Mouse (Mus musculus) limb, embryonic 14.5 days (tissue): ENCODE results near the gene Bach2. TPM values are rescaled to one million over a fixed set of nuclear protein-coding genes. Genes with fewer than 3 reads are reported as not detected.

ENCODE experiments used
- ATAC-seq: fragments of 200-750 bp; cut with Nextera tagmentation; 2 replicates; pipeline ENCODE4 v1.8.0; 2017; ENCODE audit warnings: low read depth, moderate number of reproducible peaks, moderate TSS enrichment; ENCODE audit not compliant: low FRiP score
- DNase-seq: peaks from one replicate; pipeline ENCODE4 v3.0.0-alpha.2; 2015; ENCODE audit warnings: low spot score
- H3K27ac ChIP-seq: fragments of 300-500 bp; sonication (generic); replicated peaks from 2 replicates; pipeline ENCODE4 v1.5.1; 2014; ENCODE audit warnings: low read depth, mild to moderate bottlenecking, low read length, moderate library complexity, mixed read lengths
- H3K27me3 ChIP-seq: fragments of 300-500 bp; sonication (generic); 2 replicates; pipeline ENCODE4 v1.6.1; 2014; ENCODE audit warnings: low read length, mixed read lengths; ENCODE audit not compliant: control insufficient read depth, insufficient read depth
- H3K36me3 ChIP-seq: fragments of 300-500 bp; sonication (generic); 2 replicates; pipeline ENCODE4 v1.6.1; 2014; ENCODE audit warnings: mild to moderate bottlenecking, low read length, moderate library complexity, mixed read lengths; ENCODE audit not compliant: control insufficient read depth, insufficient read depth
- H3K4me1 ChIP-seq: fragments of 300-500 bp; sonication (generic); 2 replicates; pipeline ENCODE4 v1.6.1; 2014; ENCODE audit warnings: antibody characterized with exemption, low read length, mixed read lengths; ENCODE audit not compliant: control insufficient read depth, insufficient read depth
- H3K4me2 ChIP-seq: fragments of 300-500 bp; sonication (generic); replicated peaks from 2 replicates; pipeline ENCODE4 v1.6.1; 2014; ENCODE audit warnings: low read depth, mild to moderate bottlenecking, low read length, moderate library complexity; ENCODE audit not compliant: severe bottlenecking
- H3K4me3 ChIP-seq: fragments of 300-500 bp; sonication (generic); replicated peaks from 2 replicates; pipeline ENCODE4 v1.5.1; 2014; ENCODE audit warnings: low read length
- H3K9ac ChIP-seq: fragments of 300-500 bp; sonication (generic); 2 replicates; pipeline ENCODE4 v1.6.1; 2014; ENCODE audit warnings: mild to moderate bottlenecking, low read depth, low read length, moderate library complexity; ENCODE audit not compliant: severe bottlenecking
- H3K9me3 ChIP-seq: fragments of 300-500 bp; sonication (generic); 2 replicates; pipeline ENCODE4 v1.6.1; 2016; ENCODE audit warnings: low read length; ENCODE audit not compliant: control insufficient read depth
- POLR2A ChIP-seq: fragments of 200-500 bp; IDR thresholded peaks from 2 replicates; pipeline ENCODE4 v1.8.0; 2012; ENCODE audit warnings: inconsistent platforms, mild to moderate bottlenecking, moderate library complexity, borderline replicate concordance; ENCODE audit not compliant: insufficient read depth, insufficient read length; ENCODE audit errors: extremely low read depth
- WGBS: fragments of 180-500 bp; shearing (Covaris S2); extraction: QIAGEN DNeasy Blood & Tissue Kit; methylation state at CpG from one replicate; pipeline ENCODE4 v1.1.7; 2014; 5-methylcytosine and 5-hydroxymethylcytosine counted together
- polyA plus RNA-seq, 2 experiments: library from polyadenylated mRNA; depleted of rRNA in 1 of 2; stranded (reverse) in 1 of 2; unstranded in 1 of 2; fragments of >200 nt; fragmentation: Nextera tagmentation in 1 of 2; extraction: Ambion mirVana in 1 of 2; gene quantifications; 2 replicates each; pipeline versions ENCODE4 v1.2.1 to v1.2.3; 2012 to 2014

Bach2 gene
- polyA plus RNA-seq, 2 experiments, result 6.0 to 9.6 TPM

DNA sequence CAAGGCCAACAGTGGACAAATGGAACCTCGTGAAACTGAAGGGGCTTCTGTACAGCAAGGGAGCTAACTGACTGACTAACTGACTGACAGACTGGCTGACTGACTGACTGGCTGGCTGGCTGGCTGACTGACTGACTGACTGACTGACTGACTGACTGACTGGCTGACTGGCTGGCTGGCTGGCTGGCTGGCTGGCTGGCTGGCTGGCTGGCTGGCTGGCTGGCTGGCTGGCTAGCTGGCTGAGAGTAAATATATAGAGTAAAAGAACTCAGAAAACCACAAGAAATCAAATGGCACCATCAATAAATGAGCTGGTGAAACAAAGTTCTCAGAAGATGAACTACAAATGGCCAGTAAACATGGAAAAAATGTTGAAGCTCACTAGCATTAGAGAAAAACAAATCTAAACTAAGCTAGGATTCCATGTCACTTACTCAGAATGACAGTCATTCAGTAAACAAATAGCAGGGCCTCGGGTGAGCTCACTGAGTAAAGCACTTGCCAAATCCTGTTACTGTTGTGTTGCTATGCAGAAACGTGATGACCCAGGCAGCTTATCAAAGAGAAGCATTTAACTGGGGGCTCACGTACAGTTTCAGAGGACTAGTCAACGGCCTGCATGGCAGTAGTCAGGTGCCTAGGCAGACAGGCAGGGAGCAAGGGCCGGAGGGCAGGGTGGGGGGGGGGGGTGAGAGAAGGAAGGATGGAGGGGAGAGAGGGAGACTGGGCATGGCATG lies 280.4 kb downstream of the Bach2 start:
- peaks cover 25% of the 10 kb centered on the region for H3K4me1 ChIP-seq
- no peaks in the 10 kb centered on the region for H3K36me3 ChIP-seq
- WGBS, result 63% methylated on average over 6 of the region's 6 CpGs
- H3K4me2 ChIP-seq, result no peak overlapping the region
- no peak overlapping the region for H3K9ac ChIP-seq
- ATAC-seq (no peak), DNase-seq (no peak)
- H3K27ac ChIP-seq, result no peak overlapping the region
- H3K4me3 ChIP-seq, result no peak overlapping the region
- no peaks in the 10 kb centered on the region for H3K9me3 ChIP-seq
- H3K27me3 ChIP-seq, result no peaks in the 10 kb centered on the region
- TF ChIP-seq POLR2A, result no peak

DNA sequence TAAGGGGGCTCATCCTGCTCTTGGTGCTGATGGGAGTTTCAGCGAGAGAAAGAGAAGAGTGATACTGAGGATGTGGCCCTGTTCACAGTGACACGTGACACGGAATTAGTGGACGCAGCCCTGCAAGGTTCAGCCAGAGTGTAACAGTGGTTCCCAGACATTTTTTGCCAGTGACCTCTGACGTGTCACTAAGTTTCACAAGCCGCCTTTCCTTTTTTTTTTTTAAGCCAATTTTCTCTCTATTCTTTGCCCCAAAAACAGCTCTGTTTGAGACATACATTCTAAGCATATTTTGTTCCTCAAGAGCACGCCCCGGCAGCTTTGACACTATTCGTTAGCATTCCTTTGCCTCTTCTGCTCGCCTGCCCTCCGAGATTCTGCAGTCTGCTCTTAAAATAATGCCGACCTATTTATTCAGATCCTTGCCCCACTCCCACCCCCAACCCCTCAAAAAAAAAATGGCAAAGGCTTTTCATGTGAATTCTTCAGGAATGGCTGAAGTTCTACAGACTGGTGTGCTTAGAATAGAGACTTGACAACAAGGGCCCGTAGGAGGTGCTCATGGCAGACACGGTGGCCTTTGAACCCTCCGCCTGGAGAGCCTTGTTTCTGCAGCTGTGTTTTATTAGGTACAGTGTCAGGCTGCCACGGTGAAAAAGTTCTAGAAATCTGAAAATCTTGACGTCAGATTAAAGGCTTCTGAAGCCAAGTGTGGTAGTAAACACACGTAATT lies 282.2 kb downstream of the Bach2 start:
- ATAC-seq (0 out of 2 replicates have a peak, but pooled peaks have one; percentile 44), DNase-seq (no peak)
- no peak overlapping the region for H3K4me3 ChIP-seq
- H3K9me3 ChIP-seq, result no peaks in the 10 kb centered on the region
- WGBS, result 22% methylated on average over 18 of the region's 18 CpGs
- H3K27me3 ChIP-seq, result no peaks in the 10 kb centered on the region
- no peak overlapping the region for H3K9ac ChIP-seq
- 0 out of 2 replicates have a peak overlapping the region, but pooled peaks have one; percentile 3 for H3K4me2 ChIP-seq
- no peak for TF ChIP-seq POLR2A
- peaks cover 35% of the 10 kb centered on the region for H3K4me1 ChIP-seq
- no peaks in the 10 kb centered on the region for H3K36me3 ChIP-seq
- no peak overlapping the region for H3K27ac ChIP-seq

DNA sequence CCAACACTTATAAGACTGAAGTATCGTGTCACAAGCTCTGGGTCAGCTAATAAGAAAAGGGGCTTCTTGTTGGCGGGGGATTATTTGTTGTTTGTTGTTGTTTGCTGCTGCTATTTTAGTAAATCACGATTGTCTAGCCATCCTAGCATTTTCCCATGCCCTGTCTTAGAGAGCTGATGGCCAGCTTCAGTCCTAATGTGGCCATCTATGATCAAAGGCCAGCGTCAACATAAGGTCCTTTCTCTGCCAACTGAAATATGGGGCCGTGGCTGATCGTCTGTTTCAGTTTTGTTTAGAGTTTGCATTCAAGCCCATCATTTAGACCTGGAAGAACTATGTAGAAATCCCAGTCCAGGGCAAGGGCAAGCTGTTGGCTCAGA lies 282.7 kb downstream of the Bach2 start:
- no peak for ATAC-seq
- Histone ChIP-seq H3K4me1 (peaks cover 37% of the 10 kb centered on the region), H3K27ac (no peak overlapping the region)

DNA sequence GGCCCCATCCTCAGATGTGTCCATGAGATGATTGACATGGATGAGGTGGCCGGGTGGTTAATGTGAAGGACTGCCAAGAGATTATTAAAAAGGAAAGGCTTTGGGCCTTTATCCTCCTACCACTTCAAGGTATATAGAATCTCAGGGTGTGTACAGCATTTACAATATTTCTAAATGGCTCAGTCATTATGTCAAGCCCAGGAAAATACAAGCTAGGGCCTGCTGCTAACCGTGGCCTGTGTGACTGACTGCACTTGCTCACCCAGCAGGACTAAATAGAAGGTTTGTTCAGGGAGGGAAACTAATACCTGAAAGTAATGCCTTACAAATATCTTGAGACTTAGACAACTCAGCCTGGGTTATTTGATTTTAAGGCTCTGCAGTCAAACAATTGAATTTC lies 283.4 kb downstream of the Bach2 start:
- DNase-seq, result no peak
- Histone ChIP-seq H3K4me1 (peaks cover 42% of the 10 kb centered on the region), H3K4me2 (no peak overlapping the region), H3K9ac (no peak overlapping the region), H3K27me3 (no peaks in the 10 kb centered on the region), H3K4me3 (no peak overlapping the region), H3K36me3 (no peaks in the 10 kb centered on the region), H3K27ac (no peak overlapping the region), H3K9me3 (no peaks in the 10 kb centered on the region)
- TF ChIP-seq POLR2A, result no peak
- WGBS, result 40% methylated on average over 2 of the region's 2 CpGs
- ATAC-seq, result no peak

More for the DNA sequence above, 282.7 kb downstream of the Bach2 start:
- WGBS, result 46% methylated on average over 6 of the region's 6 CpGs
- Histone ChIP-seq H3K9me3 (no peaks in the 10 kb centered on the region), H3K9ac (no peak overlapping the region), H3K4me2 (0 out of 2 replicates have a peak overlapping the region, but pooled peaks have one; percentile 3), H3K4me3 (no peak overlapping the region), H3K27me3 (no peaks in the 10 kb centered on the region), H3K36me3 (no peaks in the 10 kb centered on the region)
- TF ChIP-seq POLR2A, result no peak
- no peak for DNase-seq

DNA sequence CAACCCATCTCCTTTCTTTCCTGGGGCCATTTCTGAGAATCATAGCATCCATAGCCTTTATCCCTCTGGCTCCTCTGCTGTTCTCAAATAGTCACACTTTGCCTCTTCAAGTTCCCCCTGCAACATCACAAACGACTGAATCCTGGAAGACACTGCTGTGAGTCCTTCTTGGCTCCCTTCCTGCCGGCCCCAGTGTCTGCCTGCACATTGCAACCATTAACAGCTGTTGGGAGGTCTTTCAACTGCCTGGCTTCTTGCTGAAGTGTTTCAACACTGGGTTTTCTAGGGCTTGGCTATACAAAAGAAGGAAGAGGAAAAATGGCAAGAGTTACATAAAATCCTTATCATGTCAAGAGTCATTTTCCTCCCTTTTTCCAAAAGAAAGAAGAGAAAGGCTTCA lies 285.7 kb downstream of the Bach2 start:
- WGBS, result 10% methylated on average over 2 of the region's 2 CpGs
- Histone ChIP-seq H3K9ac (no peak overlapping the region), H3K27me3 (no peaks in the 10 kb centered on the region), H3K4me2 (no peak overlapping the region), H3K4me3 (no peak overlapping the region), H3K4me1 (peaks cover 42% of the 10 kb centered on the region), H3K27ac (no peak overlapping the region), H3K36me3 (no peaks in the 10 kb centered on the region), H3K9me3 (no peaks in the 10 kb centered on the region)
- DNase-seq, result no peak
- ATAC-seq, result no peak
- TF ChIP-seq POLR2A, result no peak
